Mouse (Mus musculus) heart, embryonic 11.5 days (tissue): Measurements from ENCODE around the gene Tceal7. TPM values are rescaled to one million over a fixed set of nuclear protein-coding genes. Genes with fewer than 3 reads are reported as not detected.

Experiments
- ATAC-seq: fragments of 200-750 bp; cut with Nextera tagmentation; replicated peaks from 2 replicates; pipeline ENCODE4 v1.8.0; 2017; ENCODE audit warnings: moderate library complexity; ENCODE audit not compliant: insufficient number of reproducible peaks, low FRiP score, low TSS enrichment
- H3K27ac ChIP-seq: fragments of 300-500 bp; sonication (generic); 2 replicates; pipeline ENCODE4 v1.5.1; 2014; ENCODE audit warnings: mild to moderate bottlenecking, low read depth, low read length
- H3K27me3 ChIP-seq: fragments of 300-500 bp; sonication (generic); 2 replicates; pipeline ENCODE4 v1.6.1; 2014; ENCODE audit warnings: mild to moderate bottlenecking, low read length, mixed read lengths; ENCODE audit not compliant: control insufficient read depth, insufficient read depth
- H3K36me3 ChIP-seq: fragments of 300-500 bp; sonication (generic); 2 replicates; pipeline ENCODE4 v1.6.1; 2014; ENCODE audit warnings: mild to moderate bottlenecking, low read length, moderate library complexity, mixed read lengths; ENCODE audit not compliant: control insufficient read depth, insufficient read depth
- H3K4me1 ChIP-seq: fragments of 300-500 bp; sonication (generic); 2 replicates; pipeline ENCODE4 v1.6.1; 2014; ENCODE audit warnings: low read length; ENCODE audit not compliant: control insufficient read depth, insufficient read depth
- H3K4me2 ChIP-seq: fragments of 300-500 bp; sonication (generic); 2 replicates; pipeline ENCODE4 v1.6.1; 2014; ENCODE audit warnings: mild to moderate bottlenecking, moderate library complexity
- H3K4me3 ChIP-seq: fragments of 300-500 bp; sonication (generic); 2 replicates; pipeline ENCODE4 v1.5.1; 2014; ENCODE audit warnings: low read depth, low read length
- H3K9ac ChIP-seq: fragments of 300-500 bp; sonication (generic); 2 replicates; pipeline ENCODE4 v1.6.1; 2014; ENCODE audit warnings: mild to moderate bottlenecking, low read depth, low read length, moderate library complexity
- H3K9me3 ChIP-seq: fragments of 300-500 bp; sonication (generic); replicated peaks from 2 replicates; pipeline ENCODE4 v1.6.1; 2016; ENCODE audit warnings: low read length; ENCODE audit not compliant: control insufficient read depth
- WGBS: fragments of 180-500 bp; shearing (Covaris S2); extraction: QIAGEN DNeasy Blood & Tissue Kit; methylation state at CpG from one replicate; pipeline ENCODE4 v1.1.7; 2014; ENCODE audit not compliant: insufficient replicate concordance; 5-methylcytosine and 5-hydroxymethylcytosine counted together
- polyA plus RNA-seq: library from polyadenylated mRNA; unstranded; fragments of >200 nt; fragmentation: Nextera tagmentation; extraction: Ambion mirVana; gene quantifications from 2 replicates; pipeline ENCODE4 v1.2.1, GENCODE M21; 2014

Gene Tceal7
- polyA plus RNA-seq, 1 experiment from 2014 or later, result 6.6 TPM

DNA sequence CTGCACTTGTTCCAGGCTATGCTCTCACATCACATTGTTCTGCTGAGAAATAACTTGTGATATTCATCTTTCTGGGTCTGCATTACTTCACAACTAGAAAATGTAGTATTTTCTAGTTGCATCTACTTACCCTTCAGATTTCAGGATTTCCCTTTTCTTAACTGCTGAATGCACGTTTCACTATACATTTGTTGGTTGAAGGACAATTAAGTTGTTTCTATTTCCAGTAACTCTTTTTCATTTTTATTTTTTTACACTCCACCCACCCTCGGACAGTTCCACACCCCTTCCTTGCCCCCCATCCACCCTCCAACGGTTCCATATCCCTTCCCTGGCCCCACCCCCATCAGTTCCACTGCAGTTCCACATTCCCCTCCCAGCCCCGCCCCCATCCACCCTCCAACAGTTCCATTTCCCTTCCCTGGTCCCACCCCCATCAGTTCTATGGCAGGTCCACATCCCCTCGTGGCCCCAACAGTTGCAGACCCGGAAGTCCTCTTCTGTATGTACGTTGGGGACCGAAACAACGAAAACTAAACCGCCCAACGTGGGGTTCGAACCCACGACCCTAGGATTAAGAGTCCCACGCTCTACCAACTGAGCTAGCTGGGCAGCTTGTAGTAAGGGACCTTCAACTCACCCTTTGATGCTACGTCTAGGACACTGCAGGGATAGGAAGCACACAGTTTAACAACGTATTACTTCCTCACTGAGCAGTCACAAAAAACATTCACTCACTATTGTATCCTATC lies 19.2 kb upstream of the Tceal7 start:
- no peak overlapping the region for H3K4me2 ChIP-seq
- ATAC-seq, result no peak
- H3K27ac ChIP-seq, result no peak overlapping the region
- no peaks in the 10 kb centered on the region for H3K36me3 ChIP-seq
- 76% methylated on average over 16 of the region's 16 CpGs for WGBS
- H3K9ac ChIP-seq, result no peak overlapping the region
- no peaks in the 10 kb centered on the region for H3K27me3 ChIP-seq
- H3K4me1 ChIP-seq, result no peaks in the 10 kb centered on the region
- H3K4me3 ChIP-seq, result no peak overlapping the region
- H3K9me3 ChIP-seq, result no peaks in the 10 kb centered on the region

DNA sequence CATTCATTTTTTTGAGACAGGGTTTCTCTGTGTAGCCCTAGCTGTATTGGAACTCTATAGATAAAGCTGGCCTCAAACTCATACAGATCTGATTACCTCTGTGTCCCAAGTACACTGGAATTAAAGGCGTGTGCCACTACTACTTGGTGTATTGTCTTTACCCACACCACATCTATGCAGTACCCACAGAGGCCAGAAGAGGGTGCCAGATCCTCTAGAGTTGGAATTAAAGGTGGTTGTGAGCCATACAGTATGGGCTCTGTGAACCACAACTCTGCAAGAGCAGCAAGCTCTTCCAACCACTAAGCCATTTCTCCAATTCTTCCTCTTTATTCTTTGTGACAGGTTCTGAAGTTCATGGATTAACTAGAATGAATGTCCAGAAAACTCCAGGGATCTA lies 17.7 kb upstream of the Tceal7 start:
- H3K9ac ChIP-seq, result no peak overlapping the region
- H3K36me3 ChIP-seq, result no peaks in the 10 kb centered on the region
- H3K9me3 ChIP-seq, result no peaks in the 10 kb centered on the region
- H3K27ac ChIP-seq, result no peak overlapping the region
- H3K4me3 ChIP-seq, result no peak overlapping the region
- no peaks in the 10 kb centered on the region for H3K27me3 ChIP-seq
- WGBS, result 50% methylated on average over 1 of the region's 1 CpGs
- no peaks in the 10 kb centered on the region for H3K4me1 ChIP-seq
- no peak overlapping the region for H3K4me2 ChIP-seq
- ATAC-seq, result no peak

DNA sequence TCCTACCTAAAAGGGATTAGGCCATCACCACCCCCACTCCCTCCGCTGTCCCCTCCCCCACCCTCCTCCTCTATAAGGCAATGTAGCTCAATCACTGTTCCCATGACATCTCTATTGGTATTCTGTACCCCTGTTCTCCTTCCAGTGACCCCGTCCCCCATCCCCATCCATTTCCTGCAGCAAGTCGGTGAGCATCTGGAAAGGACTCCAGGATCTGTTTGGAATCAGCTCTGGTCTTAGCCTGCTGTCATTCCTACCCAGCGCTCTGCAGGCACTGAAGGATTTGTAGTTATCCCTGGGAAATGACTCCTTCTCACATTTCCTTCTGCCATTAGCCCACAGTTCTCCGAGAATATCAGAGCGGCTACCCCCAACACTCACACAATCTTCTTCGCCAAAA lies 11.3 kb upstream of the Tceal7 start:
- ATAC-seq, result no peak
- no peaks in the 10 kb centered on the region for H3K9me3 ChIP-seq
- H3K4me1 ChIP-seq, result no peaks in the 10 kb centered on the region
- H3K9ac ChIP-seq, result peak overlapping the region; percentile 60
- peak overlapping the region; percentile 43 for H3K4me3 ChIP-seq
- 21% methylated on average over 7 of the region's 7 CpGs for WGBS
- H3K4me2 ChIP-seq, result peak overlapping the region; percentile 62
- no peaks in the 10 kb centered on the region for H3K36me3 ChIP-seq
- H3K27me3 ChIP-seq, result no peaks in the 10 kb centered on the region; the same call in 1 of the 2 replicates
- peak overlapping the region; percentile 57; the same call in 1 of the 2 replicates for H3K27ac ChIP-seq

DNA sequence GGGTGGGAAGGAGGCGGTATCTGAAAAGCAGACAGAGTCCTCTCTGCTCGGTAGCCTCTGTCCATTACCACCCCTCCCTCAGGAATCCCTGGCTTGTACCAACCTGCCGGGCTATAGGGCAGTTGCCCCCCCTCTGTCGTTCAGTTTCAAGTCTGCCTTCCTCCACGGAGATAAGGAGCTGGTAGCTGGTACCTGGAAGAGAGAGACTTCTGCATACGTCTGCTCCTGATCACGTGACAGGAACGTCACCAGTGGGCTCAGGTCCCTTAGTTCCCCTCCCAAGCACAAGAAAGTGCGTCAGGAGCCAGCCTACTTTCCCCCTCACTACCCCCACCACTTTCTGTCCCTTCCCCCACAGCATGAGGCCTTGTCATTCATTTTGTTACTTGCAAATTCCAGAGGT lies 10.9 kb upstream of the Tceal7 start, which contains the start of gene Tceal5:
Gene Tceal5, minus strand, starts transcription at position 213 of the 403 bp plus-strand sequence.
- WGBS, result 17% methylated on average over 9 of the region's 9 CpGs
- peak within 1 kb of the TSS; percentile 57; the same call in 1 of the 2 replicates for H3K27ac ChIP-seq

DNA sequence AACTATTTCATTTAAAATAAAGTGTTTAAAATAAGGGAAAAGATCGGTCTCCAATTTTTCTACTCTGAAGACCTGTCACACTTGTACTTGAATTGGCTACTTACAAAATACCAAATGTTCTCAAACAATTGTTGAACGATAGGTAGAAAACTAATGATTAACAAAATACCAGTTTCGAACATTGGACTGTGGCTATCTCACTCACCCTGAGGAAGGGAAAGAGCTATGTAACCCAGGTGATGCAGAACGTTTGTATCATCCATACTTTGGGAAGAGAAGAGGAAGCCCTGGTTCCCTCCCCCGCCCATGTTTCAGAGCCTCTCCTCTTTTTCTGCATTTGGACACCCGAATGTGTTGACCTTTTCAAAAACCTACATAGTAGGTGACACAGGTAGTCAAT lies 10.2 kb upstream of the Tceal7 start:
- H3K4me1 ChIP-seq, result no peaks in the 10 kb centered on the region
- ATAC-seq, result no peak
- WGBS, result 75% methylated on average over 6 of the region's 6 CpGs
- no peaks in the 10 kb centered on the region for H3K9me3 ChIP-seq
- no peaks in the 10 kb centered on the region; the same call in 1 of the 2 replicates for H3K27me3 ChIP-seq
- H3K27ac ChIP-seq, result no peak overlapping the region
- H3K4me2 ChIP-seq, result no peak overlapping the region
- H3K36me3 ChIP-seq, result no peaks in the 10 kb centered on the region
- no peak overlapping the region for H3K4me3 ChIP-seq
- H3K9ac ChIP-seq, result no peak overlapping the region

More for the DNA sequence above, 10.9 kb upstream of the Tceal7 start, which contains the start of gene Tceal5:
- H3K36me3 ChIP-seq, result no peaks in the 10 kb centered on the region
- H3K4me2 ChIP-seq, result peak within 1 kb of the TSS; percentile 62
- H3K9ac ChIP-seq, result peak within 1 kb of the TSS; percentile 60
- no peaks in the 10 kb centered on the region; the same call in 1 of the 2 replicates for H3K27me3 ChIP-seq
- peak within 1 kb of the TSS; percentile 43 for H3K4me3 ChIP-seq
- H3K9me3 ChIP-seq, result no peaks in the 10 kb centered on the region
- H3K4me1 ChIP-seq, result no peaks in the 10 kb centered on the region
- peak; percentile 61; the same call in 1 of the 2 replicates for ATAC-seq

DNA sequence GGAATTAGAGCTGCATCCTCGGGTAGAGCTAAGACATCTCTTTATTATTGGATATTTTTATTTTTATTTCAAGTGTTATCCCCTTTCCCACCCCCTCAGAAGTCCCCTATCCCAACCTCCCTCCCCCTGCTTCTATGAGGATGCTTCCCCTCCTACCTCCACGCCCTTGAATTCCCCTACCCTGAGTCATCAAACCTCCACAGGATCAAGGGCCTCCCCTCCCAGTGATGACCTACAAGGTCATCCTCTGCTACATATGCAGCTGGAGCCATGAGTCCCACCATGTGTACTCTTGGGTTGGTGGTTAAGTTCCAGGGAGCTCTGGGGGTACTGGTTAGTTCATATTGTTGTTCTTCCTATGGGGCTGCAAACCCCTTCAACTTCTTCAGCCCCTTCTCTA lies 1.2 kb upstream of the Tceal7 start:
- Histone ChIP-seq H3K27ac (no peak overlapping the region), H3K4me2 (no peak overlapping the region), H3K9me3 (no peaks in the 10 kb centered on the region), H3K4me3 (no peak overlapping the region), H3K4me1 (no peaks in the 10 kb centered on the region), H3K27me3 (no peaks in the 10 kb centered on the region), H3K9ac (no peak overlapping the region), H3K36me3 (no peaks in the 10 kb centered on the region)
- 52% methylated on average over 2 of the region's 2 CpGs for WGBS
- ATAC-seq, result no peak

DNA sequence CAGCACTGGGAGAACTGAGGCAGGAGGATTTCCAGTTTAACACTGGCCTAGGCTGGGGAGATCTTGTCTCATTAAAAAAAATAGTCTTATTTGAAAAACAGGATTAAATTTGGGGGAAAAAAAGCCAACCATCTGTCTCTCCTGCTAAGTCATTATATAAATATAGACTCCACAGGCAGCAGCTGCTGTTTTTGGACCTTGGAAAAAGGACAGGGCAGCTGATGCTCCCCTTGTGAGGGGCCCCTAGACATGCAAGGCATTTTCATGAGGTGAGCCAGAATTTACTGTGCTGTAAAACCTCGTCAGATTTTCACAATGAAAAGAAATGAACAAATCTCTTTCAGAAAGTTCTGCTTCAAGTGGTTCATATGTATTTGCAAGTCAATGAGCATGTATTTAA lies 1.7 kb downstream of the Tceal7 start:
- Histone ChIP-seq H3K4me3 (no peak overlapping the region), H3K27ac (0 out of 2 replicates have a peak overlapping the region, but pooled peaks have one; percentile 10), H3K4me2 (no peak overlapping the region), H3K36me3 (no peaks in the 10 kb centered on the region), H3K9ac (no peak overlapping the region), H3K9me3 (no peaks in the 10 kb centered on the region), H3K27me3 (no peaks in the 10 kb centered on the region), H3K4me1 (no peaks in the 10 kb centered on the region)
- 53% methylated on average over 1 of the region's 1 CpGs for WGBS
- ATAC-seq, result no peak

DNA sequence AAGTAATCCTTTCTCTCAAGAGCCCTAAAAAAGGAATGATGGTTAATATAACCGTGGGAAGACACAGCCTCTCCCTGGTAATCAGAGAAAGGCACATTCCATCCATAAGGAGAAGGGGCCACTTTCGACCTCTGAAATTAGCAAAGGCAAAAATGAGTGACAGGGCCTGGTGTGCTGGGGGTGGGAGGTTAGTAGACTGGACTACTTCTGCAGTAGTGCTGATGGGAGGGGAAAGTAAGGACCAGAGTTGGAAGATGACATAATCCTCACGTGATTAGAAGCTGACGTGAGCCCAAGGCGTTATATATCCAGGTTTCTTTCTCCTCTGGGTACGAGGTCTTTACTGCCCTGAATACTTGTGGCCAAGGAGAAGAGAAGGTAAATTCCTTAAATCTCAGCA lies 9.1 kb downstream of the Tceal7 start:
- H3K27ac ChIP-seq, result no peak overlapping the region
- no peaks in the 10 kb centered on the region for H3K9me3 ChIP-seq
- no peaks in the 10 kb centered on the region for H3K27me3 ChIP-seq
- no peak overlapping the region for H3K4me2 ChIP-seq
- WGBS, result 56% methylated on average over 6 of the region's 6 CpGs
- no peak for ATAC-seq
- H3K36me3 ChIP-seq, result no peaks in the 10 kb centered on the region
- no peak overlapping the region for H3K9ac ChIP-seq
- no peak overlapping the region for H3K4me3 ChIP-seq
- H3K4me1 ChIP-seq, result no peaks in the 10 kb centered on the region

DNA sequence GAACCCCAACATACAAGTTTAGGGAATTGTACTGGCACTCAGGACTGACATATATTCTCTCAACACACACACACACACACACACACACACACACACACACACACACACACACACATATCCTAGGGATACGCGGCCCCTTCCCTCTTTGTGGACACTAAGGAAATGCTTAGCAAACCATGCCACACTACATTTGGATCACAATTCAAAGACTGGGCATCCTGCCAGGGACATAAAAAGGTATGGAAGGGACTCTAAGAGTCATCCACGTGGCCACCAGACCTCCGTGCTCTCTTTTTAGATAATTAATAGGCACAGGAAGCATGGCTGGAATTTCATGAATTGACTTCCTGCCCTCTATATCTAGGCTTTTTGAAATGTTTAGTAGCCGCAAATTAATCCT lies 13.2 kb downstream of the Tceal7 start:
- no peak overlapping the region for H3K4me3 ChIP-seq
- H3K27ac ChIP-seq, result no peak overlapping the region

More for the DNA sequence above, 13.2 kb downstream of the Tceal7 start:
- no peak overlapping the region for H3K4me2 ChIP-seq
- no peaks in the 10 kb centered on the region for H3K27me3 ChIP-seq
- H3K9me3 ChIP-seq, result no peaks in the 10 kb centered on the region
- WGBS, result 43% methylated on average over 5 of the region's 5 CpGs
- no peak for ATAC-seq
- no peak overlapping the region for H3K9ac ChIP-seq
- H3K36me3 ChIP-seq, result no peaks in the 10 kb centered on the region
- H3K4me1 ChIP-seq, result no peaks in the 10 kb centered on the region
